Mouse (Mus musculus): ENCODE measurements around the gene Flvcr2.

DNA sequence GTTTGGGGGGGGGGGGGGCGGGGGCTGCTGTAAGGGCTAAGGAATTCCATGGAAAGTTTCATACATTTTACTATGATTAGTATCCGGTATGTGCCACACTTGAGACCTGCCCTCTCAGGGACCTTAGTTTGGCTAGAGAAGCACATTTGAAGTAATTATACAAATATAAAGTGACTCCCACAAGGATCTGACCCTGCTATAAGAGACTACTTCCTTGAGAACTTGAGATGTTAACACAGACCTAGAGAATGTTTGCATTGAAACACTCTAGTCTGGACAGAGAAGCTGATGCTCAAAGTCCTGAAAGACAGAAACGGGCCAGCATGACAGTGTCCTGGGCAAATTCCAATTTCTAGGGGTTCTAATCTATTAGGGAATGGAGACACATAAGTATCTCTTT is 32.6 kb downstream of the Flvcr2 start:
- TF ChIP-seq POLR2A (IDR thresholded peaks at IDR 0.05; ENCODE audit: borderline replicate concordance, insufficient read depth, low read length) (no peak), CTCF (IDR thresholded peaks at IDR 0.05; ENCODE audit: borderline replicate concordance, insufficient read depth, low read depth, low read length) (no peak)
